Mouse (Mus musculus) heart, embryonic 16.5 days (tissue): ENCODE results near the gene Atp2a2. TPM values are rescaled to one million over a fixed set of nuclear protein-coding genes. Genes with fewer than 3 reads are reported as not detected.

Experiments used
- ATAC-seq: fragments of 200-750 bp; cut with Nextera tagmentation; replicated peaks from 2 replicates; pipeline ENCODE4 v1.8.0; 2017; ENCODE audit warnings: moderate number of reproducible peaks; ENCODE audit not compliant: insufficient read depth, low FRiP score; ENCODE audit errors: extremely low read depth
- H3K27ac ChIP-seq: fragments of 300-500 bp; sonication (generic); 2 replicates; pipeline ENCODE4 v1.5.1; 2014; ENCODE audit warnings: mild to moderate bottlenecking, low read length, control low read depth, moderate library complexity
- H3K27me3 ChIP-seq: fragments of 300-500 bp; sonication (generic); 2 replicates; pipeline ENCODE4 v1.6.1; 2014; ENCODE audit warnings: low read length, mixed read lengths; ENCODE audit not compliant: control insufficient read depth, insufficient read depth
- H3K36me3 ChIP-seq: fragments of 300-500 bp; sonication (generic); 2 replicates; pipeline ENCODE4 v1.6.1; 2014; ENCODE audit not compliant: control insufficient read depth, insufficient read depth
- H3K4me1 ChIP-seq: fragments of 300-500 bp; sonication (generic); 2 replicates; pipeline ENCODE4 v1.6.1; 2014; ENCODE audit warnings: low read length, mixed read lengths; ENCODE audit not compliant: control insufficient read depth, insufficient read depth
- H3K4me2 ChIP-seq: fragments of 300-500 bp; sonication (generic); 2 replicates; pipeline ENCODE4 v1.6.1; 2014; ENCODE audit warnings: low read depth, mild to moderate bottlenecking, control low read depth, low read length
- H3K4me3 ChIP-seq: fragments of 300-500 bp; sonication (generic); 2 replicates; pipeline ENCODE4 v1.5.1; 2014; ENCODE audit warnings: mild to moderate bottlenecking, control low read depth, low read length
- H3K9ac ChIP-seq: fragments of 300-500 bp; sonication (generic); 2 replicates; pipeline ENCODE4 v1.6.1; 2014; ENCODE audit warnings: low read length, control low read depth
- H3K9me3 ChIP-seq: fragments of 300-500 bp; sonication (generic); replicated peaks from 2 replicates; pipeline ENCODE4 v1.6.1; 2016; ENCODE audit warnings: low read length; ENCODE audit not compliant: control insufficient read depth
- WGBS: fragments of 180-500 bp; shearing (Covaris S2); extraction: QIAGEN DNeasy Blood & Tissue Kit; methylation state at CpG from one replicate; pipeline ENCODE4 v1.1.7; 2014; 5-methylcytosine and 5-hydroxymethylcytosine counted together
- polyA plus RNA-seq: library from polyadenylated mRNA; unstranded; fragments of >200 nt; fragmentation: Nextera tagmentation; extraction: Ambion mirVana; gene quantifications from 2 replicates; pipeline ENCODE4 v1.2.1, GENCODE M21; 2015

Gene Atp2a2
- polyA plus RNA-seq, 1 experiment from 2014 or later, result 306 TPM

DNA sequence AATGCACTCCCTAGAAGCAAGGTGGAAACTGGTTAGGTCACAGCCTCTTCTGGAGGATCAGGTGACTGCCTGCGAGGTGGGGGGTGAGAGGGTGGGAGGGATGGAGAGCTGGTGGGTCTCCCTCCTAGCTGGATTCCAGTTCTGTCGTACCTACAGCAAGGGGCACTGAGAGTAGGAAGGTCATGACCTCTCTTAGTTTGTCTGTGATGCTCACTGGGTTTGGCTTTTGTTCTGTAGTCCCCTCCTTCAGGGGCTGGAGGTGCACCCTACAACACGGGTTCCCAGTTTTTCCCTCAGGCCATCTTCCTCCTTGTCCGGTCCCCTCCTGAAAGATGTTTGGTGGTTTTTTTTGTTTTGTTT, 1.7 kb upstream of the Atp2a2 start:
- 43% methylated on average over 4 of the region's 4 CpGs for WGBS
- ATAC-seq, result no peak
- Histone ChIP-seq H3K4me2 (no peak overlapping the region), H3K9me3 (peaks cover 4% of the 10 kb centered on the region), H3K4me1 (peaks cover 15% of the 10 kb centered on the region), H3K27ac (peak overlapping the region; percentile 94), H3K4me3 (no peak overlapping the region), H3K9ac (no peak overlapping the region), H3K27me3 (no peaks in the 10 kb centered on the region), H3K36me3 (no peaks in the 10 kb centered on the region)

DNA sequence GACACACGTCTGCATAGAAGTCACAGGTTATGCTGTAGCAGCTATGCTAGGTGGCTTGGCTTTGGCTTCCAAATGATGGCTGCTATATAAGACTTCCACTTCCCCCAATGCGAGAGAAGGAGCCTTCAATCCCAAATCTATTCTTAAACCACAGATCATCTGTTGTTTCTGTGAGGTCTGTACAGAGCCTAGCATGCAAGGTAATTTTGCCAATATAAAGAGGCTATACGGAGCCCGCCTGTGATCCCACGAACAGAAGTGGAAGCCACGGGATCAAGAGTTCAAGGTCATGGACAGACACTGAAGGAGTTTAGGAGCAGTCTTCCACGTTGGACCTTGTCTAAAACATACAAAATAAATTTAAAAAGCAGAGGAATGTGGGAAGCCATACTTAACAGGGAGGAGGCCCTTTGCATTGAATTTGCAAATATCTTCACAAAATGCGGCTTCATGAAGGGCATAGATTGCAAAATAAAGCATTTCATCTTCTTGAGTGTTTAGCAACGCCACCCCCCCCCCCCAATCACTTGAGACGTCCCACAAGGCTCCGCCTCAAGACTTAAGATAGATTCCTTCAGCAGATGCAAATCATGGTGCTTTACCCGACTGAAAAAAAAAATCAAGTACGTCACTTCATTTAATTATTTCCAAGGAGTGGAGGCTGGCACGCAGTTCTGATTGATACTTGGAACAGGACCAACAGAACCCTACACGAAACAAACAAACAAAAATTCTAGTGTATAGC, 1.2 kb upstream of the Atp2a2 start:
- ATAC-seq, result no peak
- H3K4me3 ChIP-seq, result peak overlapping the region; percentile 82
- peak overlapping the region; percentile 93 for H3K4me2 ChIP-seq
- peak overlapping the region; percentile 96 for H3K9ac ChIP-seq
- peaks cover 17% of the 10 kb centered on the region for H3K4me1 ChIP-seq
- H3K9me3 ChIP-seq, result peaks cover 4% of the 10 kb centered on the region
- H3K27me3 ChIP-seq, result no peaks in the 10 kb centered on the region
- peak overlapping the region; percentile 94 for H3K27ac ChIP-seq
- 39% methylated on average over 15 of the region's 15 CpGs for WGBS
- H3K36me3 ChIP-seq, result peaks cover 2% of the 10 kb centered on the region; the same call in 1 of the 2 replicates

DNA sequence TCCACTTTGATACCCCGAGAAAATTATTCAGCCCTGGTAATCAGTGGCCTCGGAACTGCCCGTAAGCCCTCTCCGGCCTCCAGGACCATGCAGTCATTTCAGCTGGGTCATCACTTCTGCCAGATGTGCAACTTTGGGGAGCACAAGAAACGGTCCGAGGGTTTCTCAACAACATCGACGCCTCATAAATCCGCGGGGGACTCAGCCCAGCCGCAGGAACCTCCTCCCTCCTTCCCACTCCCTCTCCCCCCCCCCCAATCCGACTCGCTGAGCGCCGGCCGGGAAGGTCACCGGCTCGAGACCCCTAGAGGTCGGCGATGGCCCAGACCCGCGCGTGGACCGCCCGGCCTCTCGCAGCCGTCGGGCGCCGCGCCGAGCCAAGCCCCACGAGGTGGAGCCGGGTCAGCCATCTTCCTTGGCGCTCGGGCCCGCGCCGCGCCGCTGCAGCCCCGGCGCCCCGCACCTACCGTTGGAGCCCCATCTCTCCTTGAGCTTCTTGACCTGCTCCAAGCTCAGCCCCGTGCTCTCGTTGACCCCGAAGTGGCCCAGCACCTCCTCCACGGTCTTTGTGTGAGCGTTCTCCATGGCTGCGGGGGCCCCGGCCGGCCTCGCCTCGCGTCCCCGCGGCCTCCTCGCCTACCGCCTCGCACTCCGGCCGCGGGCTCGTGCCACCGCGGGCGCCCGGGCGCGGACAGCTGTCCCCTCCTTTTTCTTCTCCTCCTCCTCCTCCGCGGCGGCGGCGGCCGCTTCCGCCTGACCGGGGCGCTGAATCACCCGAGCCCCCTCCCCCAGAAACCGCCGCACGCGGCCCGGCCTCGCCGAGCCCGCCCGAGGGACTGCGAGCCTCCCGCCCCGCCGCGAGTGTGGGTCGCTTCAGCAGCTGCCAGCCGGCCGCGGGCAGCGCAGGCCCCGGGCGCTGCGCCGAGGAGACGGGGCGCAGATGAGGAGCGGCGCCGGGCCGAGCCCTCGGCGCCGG, 636 bp downstream of the Atp2a2 start:
- peak overlapping the region; percentile 99 for H3K4me3 ChIP-seq
- ATAC-seq, result peak; percentile 8
- under 1% methylated on average over 113 of the region's 113 CpGs for WGBS
- peaks cover 22% of the 10 kb centered on the region for H3K4me1 ChIP-seq
- H3K9ac ChIP-seq, result peak overlapping the region; percentile 100
- peak overlapping the region; percentile 99 for H3K27ac ChIP-seq
- H3K36me3 ChIP-seq, result peaks cover 3% of the 10 kb centered on the region; the same call in 1 of the 2 replicates
- H3K9me3 ChIP-seq, result peaks cover under 1% of the 10 kb centered on the region
- H3K27me3 ChIP-seq, result no peaks in the 10 kb centered on the region
- peak overlapping the region; percentile 63 for H3K4me2 ChIP-seq

DNA sequence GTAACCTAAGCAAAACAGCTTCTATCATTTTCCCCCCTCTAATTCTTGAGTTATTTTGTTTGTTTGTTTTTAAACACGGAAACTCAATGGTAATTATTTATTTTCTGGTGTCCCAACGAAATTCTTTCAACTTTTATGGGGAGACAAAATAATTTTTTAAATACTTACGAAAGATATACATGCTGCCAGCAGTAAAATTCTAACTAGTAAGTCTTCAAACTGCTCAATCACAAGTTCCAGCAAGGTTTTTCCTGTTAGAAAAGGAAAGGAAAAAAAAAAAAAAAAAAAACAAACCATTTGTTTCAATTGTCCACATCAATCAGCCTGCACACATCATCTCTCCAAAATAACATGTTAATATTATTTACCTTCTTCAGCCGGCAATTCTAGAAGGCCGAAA, 1.5 kb downstream of the Atp2a2 start:
- Histone ChIP-seq H3K9ac (peak overlapping the region; percentile 100), H3K4me2 (peak overlapping the region; percentile 63), H3K9me3 (no peaks in the 10 kb centered on the region), H3K36me3 (peaks cover 7% of the 10 kb centered on the region; the same call in 1 of the 2 replicates), H3K27me3 (no peaks in the 10 kb centered on the region), H3K4me1 (peaks cover 26% of the 10 kb centered on the region), H3K4me3 (peak overlapping the region; percentile 99), H3K27ac (peak overlapping the region; percentile 99)
- WGBS, result 16% methylated on average over 5 of the region's 5 CpGs
- ATAC-seq, result no peak

DNA sequence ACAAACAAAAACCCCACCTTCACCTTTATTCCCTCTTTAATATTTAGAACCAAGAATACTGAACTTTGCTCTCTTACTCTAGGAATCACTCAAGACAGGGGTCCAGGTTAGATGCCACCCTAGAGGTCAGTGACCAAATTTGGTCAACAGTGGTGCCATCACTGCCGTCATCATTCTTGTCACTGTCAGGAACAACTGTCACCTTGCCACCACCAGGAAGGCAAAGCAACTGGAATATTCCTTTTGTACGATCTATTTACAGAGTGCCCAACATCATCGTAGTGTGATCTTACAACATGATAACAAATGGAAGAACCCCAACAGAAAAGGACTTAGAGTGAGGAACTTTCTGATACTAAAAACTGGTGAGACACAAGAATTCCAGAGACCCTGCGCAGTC, 1.9 kb downstream of the Atp2a2 start:
- H3K27me3 ChIP-seq, result no peaks in the 10 kb centered on the region
- peaks cover 9% of the 10 kb centered on the region for H3K36me3 ChIP-seq
- H3K9me3 ChIP-seq, result no peaks in the 10 kb centered on the region
- peak overlapping the region; percentile 83 for H3K27ac ChIP-seq
- H3K4me2 ChIP-seq, result peak overlapping the region; percentile 63
- peak overlapping the region; percentile 100 for H3K9ac ChIP-seq
- no peak for ATAC-seq
- peaks cover 27% of the 10 kb centered on the region for H3K4me1 ChIP-seq
- H3K4me3 ChIP-seq, result peak overlapping the region; percentile 99
- WGBS, result 18% methylated on average over 4 of the region's 4 CpGs

DNA sequence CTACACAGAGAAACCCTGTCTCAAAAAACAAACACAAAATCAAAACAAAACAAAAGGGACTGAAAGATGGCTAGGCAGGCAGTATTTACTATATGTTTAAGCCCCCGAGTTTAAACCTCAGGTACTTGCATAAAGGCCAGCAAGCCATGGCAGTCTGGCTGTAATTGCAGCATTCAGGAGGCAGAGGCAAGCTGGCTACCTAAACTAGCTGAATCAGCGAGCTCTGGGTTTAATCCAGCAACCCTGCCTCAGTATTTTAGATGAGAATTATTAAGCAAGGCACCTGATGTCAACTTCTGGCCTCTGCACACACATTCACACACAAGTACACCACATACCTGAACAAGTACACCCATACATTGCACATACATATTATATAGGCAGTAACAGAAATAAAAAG, 4.0 kb downstream of the Atp2a2 start:
- peaks cover 33% of the 10 kb centered on the region for H3K4me1 ChIP-seq
- no peak for ATAC-seq
- H3K4me2 ChIP-seq, result peak overlapping the region; percentile 70
- H3K4me3 ChIP-seq, result peak overlapping the region; percentile 55
- peak overlapping the region; percentile 79 for H3K27ac ChIP-seq
- H3K36me3 ChIP-seq, result peaks cover 16% of the 10 kb centered on the region
- no peaks in the 10 kb centered on the region for H3K9me3 ChIP-seq
- WGBS, result 30% methylated on average over 2 of the region's 2 CpGs
- H3K9ac ChIP-seq, result peak overlapping the region; percentile 78
- no peaks in the 10 kb centered on the region for H3K27me3 ChIP-seq

DNA sequence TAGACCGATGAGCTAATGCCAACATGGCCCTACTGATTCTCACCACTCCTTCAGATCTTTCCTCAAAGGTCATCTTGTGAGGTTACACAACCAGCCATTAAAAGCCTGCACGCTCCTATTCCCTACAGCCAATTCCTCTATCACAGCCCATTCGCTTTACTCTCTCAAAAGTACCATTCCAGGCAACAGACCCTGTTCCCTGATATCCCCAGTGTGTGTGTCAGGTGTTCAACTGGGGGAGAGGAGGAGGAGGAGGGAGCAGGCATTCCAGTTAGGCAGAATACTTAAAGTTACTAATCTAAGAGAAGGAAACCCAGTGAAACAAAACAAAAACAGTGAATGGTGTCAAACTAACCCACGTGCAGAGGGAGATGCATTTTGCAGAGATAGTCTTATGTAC, 5.0 kb downstream of the Atp2a2 start:
- H3K9ac ChIP-seq, result peak overlapping the region; percentile 61
- peaks cover 33% of the 10 kb centered on the region for H3K4me1 ChIP-seq
- H3K27me3 ChIP-seq, result no peaks in the 10 kb centered on the region
- whole genome bisulfite sequencing, result 50% methylated on average over 4 of the region's 4 CpGs
- H3K4me2 ChIP-seq, result peak overlapping the region; percentile 56
- H3K36me3 ChIP-seq, result peaks cover 22% of the 10 kb centered on the region
- ATAC-seq, result no peak
- H3K27ac ChIP-seq, result peak overlapping the region; percentile 67
- no peaks in the 10 kb centered on the region for H3K9me3 ChIP-seq
- peak overlapping the region; percentile 41 for H3K4me3 ChIP-seq

DNA sequence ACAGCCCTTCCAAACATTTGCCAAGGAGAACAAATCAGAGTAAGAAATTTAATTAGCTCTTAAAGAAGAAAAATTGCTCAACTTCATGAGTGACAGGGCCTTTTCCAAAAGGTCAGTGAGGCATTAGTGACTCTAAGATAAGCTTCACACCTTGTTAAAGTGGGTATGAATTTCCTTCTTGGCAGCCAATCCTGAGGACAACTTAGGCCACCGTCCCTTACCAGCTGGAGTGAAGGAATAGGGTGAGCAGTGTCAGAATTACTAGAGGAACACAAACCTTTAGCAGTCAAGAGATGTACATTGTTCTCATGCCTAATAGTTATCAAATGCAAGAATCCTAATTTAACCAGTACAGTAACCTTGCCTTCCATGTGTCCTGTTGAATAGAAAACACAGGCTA, 7.6 kb downstream of the Atp2a2 start:
- peaks cover 28% of the 10 kb centered on the region for H3K4me1 ChIP-seq
- H3K36me3 ChIP-seq, result peaks cover 41% of the 10 kb centered on the region
- H3K9ac ChIP-seq, result peak overlapping the region; percentile 38; the same call in 1 of the 2 replicates
- H3K4me3 ChIP-seq, result peak overlapping the region; percentile 16; the same call in 1 of the 2 replicates
- 15% methylated on average over 1 of the region's 1 CpGs for WGBS
- no peak for ATAC-seq
- no peaks in the 10 kb centered on the region for H3K9me3 ChIP-seq
- peak overlapping the region; percentile 56 for H3K4me2 ChIP-seq
- H3K27ac ChIP-seq, result peak overlapping the region; percentile 45
- no peaks in the 10 kb centered on the region for H3K27me3 ChIP-seq
